Mouse (Mus musculus) testis, adult 2 months (tissue): ENCODE measurements at regions not wholly inside any gene's neighbourhood (a gene's known extent, or its start where the extent isn't known, plus 50 kb on each side); places are given as distances from the start of the nearest gene placed in this dataset.

Experiments used
- H3K27ac ChIP-seq: fragments of 200-500 bp; 2 replicates; pipeline ENCODE4 v1.5.1; 2012; ENCODE audit warnings: low read depth, low read length; ENCODE audit not compliant: control insufficient read depth, insufficient read depth
- H3K27me3 ChIP-seq: fragments of 200-500 bp; 2 replicates; pipeline ENCODE4 v1.6.1; 2012; ENCODE audit warnings: mild to moderate bottlenecking, low read length, moderate library complexity; ENCODE audit not compliant: control insufficient read depth, insufficient read depth
- H3K36me3 ChIP-seq: fragments of 200-500 bp; 2 replicates; pipeline ENCODE4 v1.6.1; 2012; ENCODE audit warnings: mild to moderate bottlenecking, low read length; ENCODE audit not compliant: control insufficient read depth, insufficient read depth
- H3K4me1 ChIP-seq: fragments of 200-500 bp; 2 replicates; pipeline ENCODE4 v1.6.1; 2012; ENCODE audit warnings: low read length; ENCODE audit not compliant: control insufficient read depth, insufficient read depth
- H3K4me3 ChIP-seq: fragments of 200-500 bp; 2 replicates; pipeline ENCODE4 v1.5.1; 2012; ENCODE audit warnings: low read depth, mild to moderate bottlenecking, low read length, moderate library complexity, mixed read lengths; ENCODE audit not compliant: control insufficient read depth
- CTCF ChIP-seq: fragments of 200-500 bp; IDR thresholded peaks from 2 replicates; pipeline ENCODE4 v1.5.1; 2012; ENCODE audit warnings: low read depth, mild to moderate bottlenecking, inconsistent platforms, low read length, moderate library complexity; ENCODE audit not compliant: control insufficient read depth, insufficient read depth, insufficient replicate concordance
- POLR2A ChIP-seq: fragments of 200-500 bp; IDR thresholded peaks from 2 replicates; pipeline ENCODE4 v1.6.1; 2012; ENCODE audit warnings: low read depth, mild to moderate bottlenecking, inconsistent platforms, low read length, moderate library complexity; ENCODE audit not compliant: control insufficient read depth

- Histone ChIP-seq H3K4me1 (no peaks in the 10 kb centered on the region), H3K36me3 (no peaks in the 10 kb centered on the region), H3K27me3 (no peaks in the 10 kb centered on the region), H3K27ac (no peak overlapping the region), H3K4me3 (no peak overlapping the region)
- TF ChIP-seq CTCF (no peak), POLR2A (no peak)
These were observed 320.8 kb upstream of the Vstm2b start for GRCm38 (mm10) chr7:40577365-40577764.

GRCm38 (mm10) chr7:40620761-40621160 is 277.4 kb upstream of the Vstm2b start:
- no peak for TF ChIP-seq CTCF
- TF ChIP-seq POLR2A, result no peak
- Histone ChIP-seq H3K27ac (no peak overlapping the region), H3K36me3 (no peaks in the 10 kb centered on the region), H3K4me3 (no peak overlapping the region), H3K4me1 (no peaks in the 10 kb centered on the region), H3K27me3 (no peaks in the 10 kb centered on the region)

- no peaks in the 10 kb centered on the region for H3K4me1 ChIP-seq
- no peaks in the 10 kb centered on the region for H3K27me3 ChIP-seq
- no peak for TF ChIP-seq POLR2A
- H3K27ac ChIP-seq, result no peak overlapping the region
- H3K36me3 ChIP-seq, result no peaks in the 10 kb centered on the region
- H3K4me3 ChIP-seq, result no peak overlapping the region
These were observed 275.3 kb upstream of the Vstm2b start for GRCm38 (mm10) chr7:40622811-40623210.

- no peak overlapping the region for H3K4me3 ChIP-seq
- H3K4me1 ChIP-seq, result no peaks in the 10 kb centered on the region
- no peaks in the 10 kb centered on the region for H3K36me3 ChIP-seq
- H3K27ac ChIP-seq, result no peak overlapping the region
- H3K27me3 ChIP-seq, result no peaks in the 10 kb centered on the region
- TF ChIP-seq CTCF, result no peak
- no peak for TF ChIP-seq POLR2A
These were observed 274.8 kb upstream of the Vstm2b start for GRCm38 (mm10) chr7:40623286-40623685.

GRCm38 (mm10) chr7:40636369-40636768 is 261.8 kb upstream of the Vstm2b start:
- H3K27ac ChIP-seq, result no peak overlapping the region
- H3K27me3 ChIP-seq, result no peaks in the 10 kb centered on the region
- no peak overlapping the region for H3K4me3 ChIP-seq
- TF ChIP-seq CTCF (no peak), POLR2A (no peak)
- H3K36me3 ChIP-seq, result no peaks in the 10 kb centered on the region
- H3K4me1 ChIP-seq, result no peaks in the 10 kb centered on the region

GRCm38 (mm10) chr7:40654982-40655381 is 243.1 kb upstream of the Vstm2b start:
- Histone ChIP-seq H3K27me3 (no peaks in the 10 kb centered on the region), H3K4me1 (no peaks in the 10 kb centered on the region), H3K4me3 (no peak overlapping the region), H3K36me3 (no peaks in the 10 kb centered on the region), H3K27ac (no peak overlapping the region)
- TF ChIP-seq POLR2A, result no peak
- TF ChIP-seq CTCF, result no peak

GRCm38 (mm10) chr7:40655391-40655790 is 242.7 kb upstream of the Vstm2b start:
- Histone ChIP-seq H3K27me3 (no peaks in the 10 kb centered on the region), H3K4me1 (no peaks in the 10 kb centered on the region), H3K36me3 (no peaks in the 10 kb centered on the region), H3K4me3 (no peak overlapping the region), H3K27ac (no peak overlapping the region)
- TF ChIP-seq POLR2A (no peak), CTCF (no peak)

- TF ChIP-seq POLR2A (no peak), CTCF (no peak)
- Histone ChIP-seq H3K36me3 (no peaks in the 10 kb centered on the region), H3K27ac (no peak overlapping the region), H3K4me1 (no peaks in the 10 kb centered on the region), H3K4me3 (no peak overlapping the region), H3K27me3 (no peaks in the 10 kb centered on the region)
These were observed 238.5 kb upstream of the Vstm2b start for GRCm38 (mm10) chr7:40659662-40660061.
